Mouse (Mus musculus): ENCODE measurements at regions not wholly inside any gene's neighbourhood (a gene's known extent, or its start where the extent isn't known, plus 50 kb on each side); places are given as distances from the start of the nearest gene placed in this dataset.

- no peak for DNase-seq (ENCODE audit: low read depth, low spot score)
These were observed 397.0 kb upstream of the Cadm2 start for GRCm38 (mm10) chr16:68017672-68018071.

GRCm38 (mm10) chr16:67989671-67990070, 369.0 kb upstream of the Cadm2 start:
- DNase-seq (ENCODE audit: low read depth, low spot score) = no peak

DNA sequence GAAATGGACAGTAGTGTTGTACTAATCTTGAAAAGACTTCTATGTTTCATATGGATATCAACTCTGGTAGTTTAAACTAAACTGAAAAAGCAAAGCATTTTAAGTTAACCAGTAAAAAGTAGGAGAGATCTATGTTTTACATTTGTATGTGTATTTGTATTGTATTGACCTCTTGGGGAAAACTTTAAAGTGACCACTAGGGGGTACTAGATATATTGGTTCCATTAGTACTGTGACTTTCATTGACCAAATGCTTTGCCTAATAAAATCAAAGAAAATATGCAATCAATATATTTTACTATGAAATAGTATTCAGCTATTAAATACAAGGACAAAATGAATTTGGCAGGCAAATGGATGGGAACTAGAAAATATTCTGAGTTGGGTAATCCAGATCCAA, 355.9 kb upstream of the Cadm2 start:
- no peak for DNase-seq (ENCODE audit: low read depth, low spot score)

DNA sequence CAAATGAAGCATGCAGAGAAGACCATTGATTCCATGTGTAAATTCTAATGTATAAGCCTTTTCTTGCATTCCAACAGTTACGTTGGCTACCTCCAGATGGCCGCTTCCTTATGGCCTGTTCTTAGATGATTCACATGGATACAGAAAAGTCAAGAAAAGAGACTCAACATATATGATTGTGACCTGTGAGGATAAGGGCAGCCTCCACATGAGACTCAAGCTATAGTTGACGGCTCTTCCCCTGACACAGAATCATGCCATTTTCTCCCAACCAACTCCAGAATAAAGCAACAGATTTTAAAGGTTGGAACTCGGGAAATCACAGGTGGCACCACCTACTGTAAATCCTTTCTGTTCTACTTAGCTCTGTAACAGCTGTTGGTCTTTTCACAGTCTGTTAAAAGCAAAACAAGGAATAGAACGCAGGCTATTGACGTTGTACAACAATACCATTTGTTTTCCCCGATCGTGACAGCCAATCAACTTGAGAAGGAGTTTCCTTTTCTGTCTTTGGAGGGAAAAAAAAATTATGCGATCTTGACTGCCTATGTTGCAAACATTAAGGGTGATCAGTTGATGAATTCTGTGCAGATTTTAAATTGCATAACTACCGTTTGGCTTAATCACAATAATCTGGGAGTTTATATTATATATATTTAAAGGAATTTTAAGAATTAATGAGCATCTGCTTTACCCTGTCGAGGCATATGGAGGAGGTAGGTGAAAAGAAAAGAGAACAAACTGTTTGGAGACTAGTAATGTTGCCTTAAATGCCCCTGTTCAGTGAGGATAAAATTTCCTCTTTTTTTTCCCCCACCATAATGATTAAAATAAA, 347.8 kb upstream of the Cadm2 start:
- DNase-seq (ENCODE audit: low read depth, low spot score) = no peak

GRCm38 (mm10) chr16:67949112-67949511, 328.4 kb upstream of the Cadm2 start:
- DNase-seq (ENCODE audit: low read depth, low spot score) = no peak

DNA sequence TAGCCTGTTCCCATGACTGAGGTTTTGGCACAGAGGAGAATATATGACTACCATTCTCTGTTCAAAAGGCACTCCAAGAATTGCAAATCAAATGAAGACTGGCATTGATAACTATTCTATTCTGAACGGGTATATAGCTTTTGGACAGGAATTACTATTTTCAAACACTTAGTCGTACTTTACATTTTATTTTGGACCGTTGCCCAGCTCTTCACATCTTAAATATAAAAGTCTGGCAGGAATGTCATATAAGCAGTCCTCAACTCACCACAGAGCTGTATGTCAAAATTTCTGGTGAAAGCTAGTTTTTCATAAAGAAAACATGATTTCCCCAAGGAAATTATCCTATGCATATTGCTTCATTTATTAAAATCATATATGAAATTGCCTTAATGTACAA, 323.7 kb upstream of the Cadm2 start:
- no peak for DNase-seq (ENCODE audit: low read depth, low spot score)

- no peak for DNase-seq (ENCODE audit: low read depth, low spot score)
These were observed 298.5 kb upstream of the Cadm2 start for GRCm38 (mm10) chr16:67919175-67919574.

- DNase-seq (ENCODE audit: low read depth, low spot score) = no peak
These were observed 250.8 kb upstream of the Cadm2 start for GRCm38 (mm10) chr16:67871304-67872022.

- DNase-seq (ENCODE audit: low read depth, low spot score) = no peak
These were observed 229.5 kb upstream of the Cadm2 start for GRCm38 (mm10) chr16:67850201-67850600.

DNA sequence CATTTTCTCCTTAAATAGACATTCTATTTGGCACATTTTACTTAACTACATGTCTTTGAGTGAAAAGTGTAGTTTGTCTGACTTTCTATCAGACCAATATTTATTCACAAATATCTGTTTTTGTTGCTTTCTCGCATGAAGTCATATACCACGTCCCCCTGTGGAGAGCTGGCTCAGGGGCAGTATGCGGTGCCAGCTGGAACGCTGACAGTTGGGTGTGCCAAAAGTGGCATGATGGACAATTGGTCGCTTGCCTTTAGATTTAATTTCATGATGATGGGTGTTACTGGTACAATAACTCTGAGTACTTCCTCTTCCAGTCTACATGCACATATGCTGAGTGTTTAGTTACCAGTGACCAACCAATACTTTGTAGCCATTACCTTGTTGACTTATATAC, 223.8 kb upstream of the Cadm2 start:
- no peak for DNase-seq (ENCODE audit: low read depth, low spot score)

GRCm38 (mm10) chr16:67797236-67797635, 176.5 kb upstream of the Cadm2 start:
- no peak for DNase-seq (ENCODE audit: low read depth, low spot score)

DNA sequence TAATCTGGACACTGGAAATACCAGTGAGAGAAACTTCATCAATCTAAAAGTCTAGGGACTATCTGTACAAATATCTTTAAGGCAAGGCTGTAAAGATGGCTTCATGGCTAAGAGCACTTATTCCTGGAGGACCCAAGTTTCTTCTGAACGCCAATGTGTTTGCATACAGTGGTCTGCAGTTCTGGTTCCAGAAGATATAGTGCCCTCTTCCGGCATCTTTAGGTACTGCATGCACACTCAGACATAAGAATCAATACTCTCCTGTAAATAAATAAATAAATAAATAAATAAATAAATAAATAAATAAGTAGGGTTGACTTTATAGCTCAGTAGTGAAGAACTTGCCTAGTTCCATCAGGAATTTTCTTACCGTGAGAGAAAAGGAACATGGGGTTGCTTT, 155.4 kb upstream of the Cadm2 start:
- peak; percentile 63 for DNase-seq (ENCODE audit: low read depth, low spot score)

- DNase-seq (ENCODE audit: low read depth, low spot score) = no peak
These were observed 148.4 kb upstream of the Cadm2 start for GRCm38 (mm10) chr16:67769114-67769513.

GRCm38 (mm10) chr16:67735398-67735797, 114.7 kb upstream of the Cadm2 start:
- DNase-seq (ENCODE audit: low read depth, low spot score) = no peak

DNA sequence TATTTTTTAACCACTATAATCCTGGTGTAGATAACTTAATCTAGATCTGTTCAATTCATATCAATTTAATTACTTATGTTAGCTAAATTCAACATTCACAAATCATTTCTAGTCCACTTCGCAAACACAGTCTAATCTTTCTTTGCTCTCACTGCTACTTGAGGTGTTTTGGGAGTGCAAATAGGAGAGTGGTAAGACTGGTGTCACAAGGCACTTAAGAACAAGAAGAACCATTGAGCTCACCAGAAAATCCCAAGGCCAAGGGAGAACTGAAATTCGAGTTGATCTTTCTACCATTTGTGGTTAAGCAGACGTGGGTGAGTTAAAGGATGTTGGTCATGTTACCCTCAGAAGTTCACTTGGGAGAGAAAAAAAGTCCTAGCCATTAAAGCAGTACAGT, 77.9 kb upstream of the Cadm2 start:
- DNase-seq (ENCODE audit: low read depth, low spot score) = no peak
